Mouse (Mus musculus) liver, embryonic 16.5 days (tissue): ENCODE data around the gene Fahd2a. TPM values are rescaled to one million over a fixed set of nuclear protein-coding genes. Genes with fewer than 3 reads are reported as not detected.

Experiments
- ATAC-seq: fragments of 200-750 bp; cut with Nextera tagmentation; 2 replicates; pipeline ENCODE4 v1.8.0; 2017; ENCODE audit warnings: low read depth, mild to moderate bottlenecking, moderate number of reproducible peaks, moderate library complexity
- H3K27ac ChIP-seq: fragments of 300-500 bp; sonication (generic); 2 replicates; pipeline ENCODE4 v1.5.1; 2014; ENCODE audit warnings: mild to moderate bottlenecking, low read length
- H3K27me3 ChIP-seq: fragments of 300-500 bp; sonication (generic); 2 replicates; pipeline ENCODE4 v1.6.1; 2014; ENCODE audit warnings: low read depth, low read length, mixed read lengths; ENCODE audit not compliant: control insufficient read depth, insufficient read depth
- H3K36me3 ChIP-seq: fragments of 300-500 bp; sonication (generic); 2 replicates; pipeline ENCODE4 v1.6.1; 2014; ENCODE audit warnings: mild to moderate bottlenecking; ENCODE audit not compliant: control insufficient read depth, insufficient read depth
- H3K4me1 ChIP-seq: fragments of 300-500 bp; sonication (generic); 2 replicates; pipeline ENCODE4 v1.6.1; 2014; ENCODE audit warnings: low read depth, low read length, mixed read lengths; ENCODE audit not compliant: control insufficient read depth
- H3K4me2 ChIP-seq: fragments of 300-500 bp; sonication (generic); 2 replicates; pipeline ENCODE4 v1.6.1; 2014; ENCODE audit warnings: low read depth, low read length, mixed read lengths
- H3K4me3 ChIP-seq: fragments of 300-500 bp; sonication (generic); 2 replicates; pipeline ENCODE4 v1.5.1; 2014; ENCODE audit warnings: low read depth, mild to moderate bottlenecking, low read length
- H3K9ac ChIP-seq: fragments of 300-500 bp; sonication (generic); 2 replicates; pipeline ENCODE4 v1.6.1; 2014; ENCODE audit warnings: low read depth, low read length
- H3K9me3 ChIP-seq: fragments of 300-500 bp; sonication (generic); replicated peaks from 2 replicates; pipeline ENCODE4 v1.6.1; 2016; ENCODE audit warnings: low read length; ENCODE audit not compliant: control insufficient read depth
- WGBS: fragments of 180-500 bp; shearing (Covaris S2); extraction: QIAGEN DNeasy Blood & Tissue Kit; methylation state at CpG from one replicate; pipeline ENCODE4 v1.1.7; 2014; ENCODE audit not compliant: insufficient replicate concordance; 5-methylcytosine and 5-hydroxymethylcytosine counted together
- polyA plus RNA-seq: library from polyadenylated mRNA; unstranded; fragments of >200 nt; fragmentation: Nextera tagmentation; extraction: Ambion mirVana; gene quantifications from 2 replicates; pipeline ENCODE4 v1.2.1, GENCODE M21; 2015

Gene Fahd2a
- polyA plus RNA-seq, 1 experiment from 2014 or later, result 15.8 TPM

GRCm38 (mm10) chr2:127418266-127418970 lies 25.9 kb downstream of the Fahd2a start:
- ATAC-seq, result no peak
- no peak overlapping the region for H3K4me2 ChIP-seq
- WGBS, result 52% methylated on average over 10 of the region's 10 CpGs

GRCm38 (mm10) chr2:127416706-127417105 lies 27.7 kb downstream of the Fahd2a start:
- Histone ChIP-seq H3K27me3 (no peaks in the 10 kb centered on the region; the same call in 1 of the 2 replicates), H3K27ac (no peak overlapping the region)
- ATAC-seq, result no peak

More at GRCm38 (mm10) chr2:127418266-127418970, 25.9 kb downstream of the Fahd2a start:
- H3K4me3 ChIP-seq, result no peak overlapping the region
- H3K4me1 ChIP-seq, result no peaks in the 10 kb centered on the region
- H3K27me3 ChIP-seq, result no peaks in the 10 kb centered on the region; the same call in 1 of the 2 replicates
- no peak overlapping the region for H3K27ac ChIP-seq
- H3K36me3 ChIP-seq, result no peaks in the 10 kb centered on the region
- no peaks in the 10 kb centered on the region for H3K9me3 ChIP-seq
- no peak overlapping the region for H3K9ac ChIP-seq

GRCm38 (mm10) chr2:127415806-127416205 lies 28.6 kb downstream of the Fahd2a start:
- Histone ChIP-seq H3K36me3 (no peaks in the 10 kb centered on the region), H3K9ac (no peak overlapping the region), H3K9me3 (no peaks in the 10 kb centered on the region), H3K4me3 (no peak overlapping the region), H3K4me1 (no peaks in the 10 kb centered on the region), H3K4me2 (no peak overlapping the region), H3K27ac (no peak overlapping the region), H3K27me3 (no peaks in the 10 kb centered on the region; the same call in 1 of the 2 replicates)
- 56% methylated on average over 10 of the region's 10 CpGs for WGBS
- no peak for ATAC-seq

More at GRCm38 (mm10) chr2:127416706-127417105, 27.7 kb downstream of the Fahd2a start:
- Histone ChIP-seq H3K9ac (no peak overlapping the region), H3K4me2 (no peak overlapping the region), H3K4me3 (no peak overlapping the region), H3K9me3 (no peaks in the 10 kb centered on the region), H3K36me3 (no peaks in the 10 kb centered on the region), H3K4me1 (no peaks in the 10 kb centered on the region)
- 39% methylated on average over 3 of the region's 3 CpGs for WGBS

GRCm38 (mm10) chr2:127411126-127411525 lies 33.2 kb downstream of the Fahd2a start:
- ATAC-seq, result peak; percentile 19; the same call in 1 of the 2 replicates
- Histone ChIP-seq H3K4me1 (no peaks in the 10 kb centered on the region), H3K4me2 (no peak overlapping the region), H3K4me3 (no peak overlapping the region), H3K27ac (no peak overlapping the region), H3K36me3 (no peaks in the 10 kb centered on the region), H3K9ac (no peak overlapping the region), H3K27me3 (peaks cover 3% of the 10 kb centered on the region; the same call in 1 of the 2 replicates), H3K9me3 (no peaks in the 10 kb centered on the region)
- 74% methylated on average over 6 of the region's 6 CpGs for WGBS

- H3K36me3 ChIP-seq, result no peaks in the 10 kb centered on the region
- no peaks in the 10 kb centered on the region for H3K9me3 ChIP-seq
- no peak overlapping the region for H3K9ac ChIP-seq
- H3K4me1 ChIP-seq, result no peaks in the 10 kb centered on the region
- no peaks in the 10 kb centered on the region for H3K27me3 ChIP-seq
- no peak overlapping the region for H3K4me2 ChIP-seq
- 70% methylated on average over 7 of the region's 7 CpGs for WGBS
- no peak overlapping the region for H3K27ac ChIP-seq
- H3K4me3 ChIP-seq, result no peak overlapping the region
- ATAC-seq, result peak; percentile 78
These were observed 45.6 kb downstream of the Fahd2a start for GRCm38 (mm10) chr2:127398738-127399137.

GRCm38 (mm10) chr2:127394606-127395161 lies 49.7 kb downstream of the Fahd2a start:
- peak; percentile 28 for ATAC-seq
- H3K4me3 ChIP-seq, result no peak overlapping the region
- no peaks in the 10 kb centered on the region for H3K36me3 ChIP-seq
- H3K9me3 ChIP-seq, result no peaks in the 10 kb centered on the region
- no peak overlapping the region for H3K9ac ChIP-seq
- no peak overlapping the region for H3K4me2 ChIP-seq
- no peaks in the 10 kb centered on the region for H3K27me3 ChIP-seq
- no peak overlapping the region for H3K27ac ChIP-seq
- H3K4me1 ChIP-seq, result no peaks in the 10 kb centered on the region
- WGBS, result 70% methylated on average over 5 of the region's 5 CpGs

- 21% methylated on average over 3 of the region's 3 CpGs for WGBS
- H3K4me3 ChIP-seq, result no peak overlapping the region
- no peaks in the 10 kb centered on the region for H3K27me3 ChIP-seq
- no peaks in the 10 kb centered on the region for H3K4me1 ChIP-seq
- no peaks in the 10 kb centered on the region for H3K36me3 ChIP-seq
- H3K4me2 ChIP-seq, result no peak overlapping the region
- no peak overlapping the region for H3K27ac ChIP-seq
- no peaks in the 10 kb centered on the region for H3K9me3 ChIP-seq
- H3K9ac ChIP-seq, result no peak overlapping the region
- ATAC-seq, result no peak
These were observed 53.0 kb downstream of the Fahd2a start for GRCm38 (mm10) chr2:127391323-127391722.

- Histone ChIP-seq H3K27me3 (no peaks in the 10 kb centered on the region), H3K4me2 (no peak overlapping the region), H3K9me3 (no peaks in the 10 kb centered on the region), H3K27ac (no peak overlapping the region), H3K36me3 (no peaks in the 10 kb centered on the region), H3K4me1 (no peaks in the 10 kb centered on the region), H3K4me3 (no peak overlapping the region), H3K9ac (no peak overlapping the region)
- no peak for ATAC-seq
- WGBS, result 59% methylated on average over 4 of the region's 4 CpGs
These were observed 53.5 kb downstream of the Fahd2a start for GRCm38 (mm10) chr2:127390846-127391245.

GRCm38 (mm10) chr2:127390352-127390751 lies 54.0 kb downstream of the Fahd2a start:
- 68% methylated on average over 3 of the region's 3 CpGs for WGBS
- Histone ChIP-seq H3K4me2 (no peak overlapping the region), H3K27ac (no peak overlapping the region), H3K9ac (no peak overlapping the region), H3K27me3 (no peaks in the 10 kb centered on the region), H3K4me1 (no peaks in the 10 kb centered on the region), H3K36me3 (no peaks in the 10 kb centered on the region), H3K4me3 (no peak overlapping the region), H3K9me3 (no peaks in the 10 kb centered on the region)
- no peak for ATAC-seq
